Mouse (Mus musculus): Measurements from ENCODE around the gene Ski. TPM values are rescaled to one million over a fixed set of nuclear protein-coding genes. Genes with fewer than 3 reads are reported as not detected.
"Not testable (repeated sequence)": the region's sequence is repeated elsewhere in the genome, so short reads cannot be mapped to it uniquely, and the experiment has no call there.

The Ski gene
- polyA plus RNA-seq, 1 experiment from 2014 or later: 13.3 TPM

- H3K27me3 ChIP-seq (replicated peaks; ENCODE audit: control insufficient read depth, insufficient read depth, low read length): no peaks in the 10 kb centered on the region
- peak overlapping the region; percentile 95; the same call in 1 of the 2 replicates for H3K4me2 ChIP-seq (replicated peaks; ENCODE audit: low read depth)
- peak overlapping the region; percentile 68; the same call in 1 of the 2 replicates for H3K4me3 ChIP-seq (ENCODE audit: low read depth, low read length)
- peak overlapping the region; percentile 60; the same call in 1 of the 2 replicates for H3K9ac ChIP-seq (ENCODE audit: low read depth, low read length)
- H3K4me1 ChIP-seq (replicated peaks; ENCODE audit: control insufficient read depth, insufficient read depth, low read length): peaks cover 5% of the 10 kb centered on the region; the same call in 1 of the 2 replicates
- ATAC-seq: no peak
- no peak for TF ChIP-seq CTCF (IDR thresholded peaks at IDR 0.05; ENCODE audit: low read depth)
- H3K9me3 ChIP-seq (ENCODE audit: control insufficient read depth): no peaks in the 10 kb centered on the region
- H3K27ac ChIP-seq (ENCODE audit: low read depth, low read length): peak overlapping the region; percentile 96
- 64% methylated on average over 3 of the region's 3 CpGs for WGBS
- peaks cover 10% of the 10 kb centered on the region; the same call in 1 of the 2 replicates for H3K36me3 ChIP-seq (ENCODE audit: control insufficient read depth, insufficient read depth)
These were observed 28.8 kb upstream of the Ski start for GRCm38 (mm10) chr4:155251147-155251546.

GRCm38 (mm10) chr4:155250361-155251117 lies 28.1 kb upstream of the Ski start:
- peak overlapping the region; percentile 95 for H3K4me2 ChIP-seq (replicated peaks; ENCODE audit: low read depth)

GRCm38 (mm10) chr4:155249648-155250351 lies 27.4 kb upstream of the Ski start, which contains the start of gene Faap20:
Gene Faap20 (plus strand): TSS chr4:155249802.
- under 1% methylated on average over 58 of the region's 58 CpGs for WGBS
- Histone ChIP-seq H3K9ac (ENCODE audit: low read depth, low read length) (peak within 1 kb of the TSS; percentile 60), H3K4me2 (replicated peaks; ENCODE audit: low read depth) (peak within 1 kb of the TSS; percentile 95), H3K9me3 (ENCODE audit: control insufficient read depth) (no peaks in the 10 kb centered on the region), H3K36me3 (ENCODE audit: control insufficient read depth, insufficient read depth) (peaks cover 10% of the 10 kb centered on the region; the same call in 1 of the 2 replicates), H3K4me3 (ENCODE audit: low read depth, low read length) (peak within 1 kb of the TSS; percentile 68), H3K4me1 (replicated peaks; ENCODE audit: control insufficient read depth, insufficient read depth, low read length) (peaks cover 10% of the 10 kb centered on the region; the same call in 1 of the 2 replicates), H3K27me3 (replicated peaks; ENCODE audit: control insufficient read depth, insufficient read depth, low read length) (no peaks in the 10 kb centered on the region), H3K27ac (ENCODE audit: low read depth, low read length) (peak within 1 kb of the TSS; percentile 96)
- no peak for TF ChIP-seq CTCF (IDR thresholded peaks at IDR 0.05; ENCODE audit: low read depth)
- peak; percentile 81 for ATAC-seq

More at GRCm38 (mm10) chr4:155250361-155251117, 28.1 kb upstream of the Ski start:
- peak; percentile 34 for ATAC-seq
- Histone ChIP-seq H3K27me3 (replicated peaks; ENCODE audit: control insufficient read depth, insufficient read depth, low read length) (no peaks in the 10 kb centered on the region), H3K9ac (ENCODE audit: low read depth, low read length) (peak overlapping the region; percentile 60), H3K9me3 (ENCODE audit: control insufficient read depth) (no peaks in the 10 kb centered on the region), H3K4me3 (ENCODE audit: low read depth, low read length) (peak overlapping the region; percentile 68), H3K4me1 (replicated peaks; ENCODE audit: control insufficient read depth, insufficient read depth, low read length) (peaks cover 10% of the 10 kb centered on the region; the same call in 1 of the 2 replicates), H3K27ac (ENCODE audit: low read depth, low read length) (peak overlapping the region; percentile 96), H3K36me3 (ENCODE audit: control insufficient read depth, insufficient read depth) (peaks cover 10% of the 10 kb centered on the region; the same call in 1 of the 2 replicates)
- no peak for TF ChIP-seq CTCF (IDR thresholded peaks at IDR 0.05; ENCODE audit: low read depth)
- WGBS: 6% methylated on average over 23 of the region's 23 CpGs

- no peaks in the 10 kb centered on the region for H3K27me3 ChIP-seq (replicated peaks; ENCODE audit: control insufficient read depth, insufficient read depth, low read length)
- WGBS: 0% methylated on average over 9 of the region's 9 CpGs
- peak overlapping the region; percentile 60 for H3K9ac ChIP-seq (ENCODE audit: low read depth, low read length)
- peak; percentile 66 for ATAC-seq
- peak overlapping the region; percentile 96 for H3K27ac ChIP-seq (ENCODE audit: low read depth, low read length)
- H3K4me1 ChIP-seq (replicated peaks; ENCODE audit: control insufficient read depth, insufficient read depth, low read length): peaks cover 10% of the 10 kb centered on the region; the same call in 1 of the 2 replicates
- H3K4me2 ChIP-seq (replicated peaks; ENCODE audit: low read depth): peak overlapping the region; percentile 95
- H3K9me3 ChIP-seq (ENCODE audit: control insufficient read depth): no peaks in the 10 kb centered on the region
- peaks cover 8% of the 10 kb centered on the region; the same call in 1 of the 2 replicates for H3K36me3 ChIP-seq (ENCODE audit: control insufficient read depth, insufficient read depth)
- peak overlapping the region; percentile 68 for H3K4me3 ChIP-seq (ENCODE audit: low read depth, low read length)
- TF ChIP-seq CTCF (IDR thresholded peaks at IDR 0.05; ENCODE audit: low read depth): peak; percentile 99
These were observed 26.9 kb upstream of the Ski start for GRCm38 (mm10) chr4:155249257-155249647.

GRCm38 (mm10) chr4:155248054-155248453 lies 25.7 kb upstream of the Ski start:
- not testable (repeated sequence) for ATAC-seq; H3K4me2 ChIP-seq (replicated peaks; ENCODE audit: low read depth); H3K36me3 ChIP-seq (ENCODE audit: control insufficient read depth, insufficient read depth); H3K4me3 ChIP-seq (ENCODE audit: low read depth, low read length); H3K4me1 ChIP-seq (replicated peaks; ENCODE audit: control insufficient read depth, insufficient read depth, low read length); H3K9me3 ChIP-seq (ENCODE audit: control insufficient read depth); H3K27ac ChIP-seq (ENCODE audit: low read depth, low read length); H3K27me3 ChIP-seq (replicated peaks; ENCODE audit: control insufficient read depth, insufficient read depth, low read length); H3K9ac ChIP-seq (ENCODE audit: low read depth, low read length)
- peak; percentile 63 for TF ChIP-seq CTCF (IDR thresholded peaks at IDR 0.05; ENCODE audit: low read depth)
- WGBS: 86% methylated on average over 3 of the region's 3 CpGs

- Histone ChIP-seq H3K4me1 (replicated peaks; ENCODE audit: control insufficient read depth, insufficient read depth, low read length) (peaks cover 10% of the 10 kb centered on the region; the same call in 1 of the 2 replicates), H3K9ac (ENCODE audit: low read depth, low read length) (no peak overlapping the region), H3K4me2 (replicated peaks; ENCODE audit: low read depth) (no peak overlapping the region), H3K27me3 (replicated peaks; ENCODE audit: control insufficient read depth, insufficient read depth, low read length) (no peaks in the 10 kb centered on the region), H3K27ac (ENCODE audit: low read depth, low read length) (no peak overlapping the region; the same call in 1 of the 2 replicates), H3K36me3 (ENCODE audit: control insufficient read depth, insufficient read depth) (no peaks in the 10 kb centered on the region), H3K9me3 (ENCODE audit: control insufficient read depth) (no peaks in the 10 kb centered on the region), H3K4me3 (ENCODE audit: low read depth, low read length) (no peak overlapping the region)
- no peak for ATAC-seq
- 0 out of 2 replicates have a peak, but pooled peaks have one; percentile 17 for TF ChIP-seq CTCF (IDR thresholded peaks at IDR 0.05; ENCODE audit: low read depth)
- 77% methylated on average over 12 of the region's 12 CpGs for WGBS
These were observed 24.3 kb upstream of the Ski start for GRCm38 (mm10) chr4:155246691-155247105.

Data from intestine, postnatal 0 days (tissue).